Mouse (Mus musculus) brain, embryonic 14.5 days (tissue): ENCODE results near the gene Pdgfd.

Experiments used
- CTCF ChIP-seq: fragments of 200-500 bp; IDR thresholded peaks from 2 replicates; pipeline ENCODE4 v1.5.1; 2012; ENCODE audit warnings: inconsistent platforms, mild to moderate bottlenecking, moderate library complexity, borderline replicate concordance; ENCODE audit not compliant: insufficient read depth, insufficient read length; ENCODE audit errors: extremely low read depth
- POLR2A ChIP-seq: fragments of 200-500 bp; IDR thresholded peaks from 2 replicates; pipeline ENCODE4 v1.6.1; 2012; ENCODE audit warnings: mild to moderate bottlenecking, inconsistent platforms, borderline replicate concordance; ENCODE audit not compliant: poor library complexity, insufficient read depth, insufficient read length, severe bottlenecking; ENCODE audit errors: extremely low read depth

GRCm38 (mm10) chr9:6250320-6250719, 81.9 kb downstream of the Pdgfd start:
- TF ChIP-seq CTCF (no peak), POLR2A (no peak)
